Mouse (Mus musculus) left cerebral cortex, adult 2 months (tissue): ENCODE measurements around the gene Prdx6b. TPM values are rescaled to one million over a fixed set of nuclear protein-coding genes. Genes with fewer than 3 reads are reported as not detected.

Experiments used
- DNase-seq, 2 experiments: peaks; one replicate each; pipeline ENCODE4 v3.0.0; 2021 to 2022; ENCODE audit warnings: low spot score in 2 of 2, mixed read lengths in 1 of 2; ENCODE audit errors: extremely low spot score in 1 of 2
- H3K27ac ChIP-seq: fragments of 200-600 bp; 2 replicates; pipeline ENCODE4 v1.8.1; 2022
- H3K4me3 ChIP-seq: fragments of 200-600 bp; 2 replicates; pipeline ENCODE4 v1.8.1; 2022
- CTCF ChIP-seq: fragments of 200-600 bp; IDR thresholded peaks from 2 replicates; pipeline ENCODE4 v1.8.1; 2022; ENCODE audit warnings: antibody characterized with exemption, mild to moderate bottlenecking, moderate library complexity
- intact Hi-C: fragments of 180-260 bp; cut with DNase I; formaldehyde crosslinking; loops from one replicate; pipeline ENCODE4 v1.15.1; 2025
- long read RNA-seq, 2 experiments: library from polyadenylated mRNA; stranded (forward); transcript quantifications; one replicate each; pipeline ENCODE4 v2.0.0; 2021; ENCODE audit warnings: borderline mapping rate in 2 of 2
- total RNA-seq, 2 experiments: library from RNA; stranded (reverse); gene quantifications; 2 replicates each; pipeline ENCODE4 v1.2.3; 2021

The Prdx6b gene
- total RNA-seq: not detected
- long read RNA-seq, experiment 1: 0 reads
- long read RNA-seq, experiment 2: 0 reads

DNA sequence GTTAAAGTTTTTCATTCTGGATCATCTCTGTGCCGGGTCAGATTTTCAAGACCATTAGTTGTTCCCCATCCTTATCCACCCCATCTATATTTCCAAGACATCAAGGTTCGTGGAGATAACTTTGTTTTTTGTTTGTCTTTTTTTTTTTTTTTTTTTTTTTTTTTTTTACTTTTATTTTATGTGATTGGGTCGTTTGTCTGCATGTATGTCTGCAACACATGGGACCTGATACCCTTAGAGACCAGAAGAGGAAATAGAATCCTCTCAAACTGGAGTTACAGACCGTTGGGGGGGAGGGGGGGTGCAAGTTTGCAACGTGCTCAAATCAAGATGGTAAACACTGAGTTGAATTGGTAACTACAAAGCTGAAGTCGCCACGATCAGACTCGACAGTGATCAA, at the start of gene Prdx6b:
Gene Prdx6b (plus strand): TSS at position 301 of the 400 bp plus-strand sequence.
- Histone ChIP-seq H3K27ac (no peak within 1 kb of the TSS), H3K4me3 (no peak within 1 kb of the TSS)
- TF ChIP-seq CTCF: no peak
- intact Hi-C loops: no loop called here
- no peak for DNase-seq

DNA sequence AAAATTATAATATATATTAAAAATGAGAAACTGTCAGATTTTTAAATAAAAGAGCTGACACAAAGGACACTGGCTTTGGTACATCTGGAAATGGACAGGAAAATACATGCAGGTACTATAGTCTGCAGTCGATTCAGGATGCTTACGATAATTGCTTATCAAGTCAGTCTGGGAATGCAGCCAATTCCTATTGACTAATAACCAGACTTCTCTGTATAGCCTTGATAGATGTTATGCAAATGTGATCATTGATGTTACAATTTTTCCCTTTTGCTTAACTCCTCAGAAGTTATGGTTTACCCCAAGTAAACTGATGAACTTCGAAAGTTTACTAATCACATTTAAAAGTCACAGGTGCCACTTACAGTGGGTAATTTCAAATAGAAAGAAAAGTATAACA, 44.8 kb upstream of the Prdx6b start:
- no peak for TF ChIP-seq CTCF
- DNase-seq: no peak
- intact Hi-C loops: no loop called here
- H3K27ac ChIP-seq: no peak overlapping the region
- H3K4me3 ChIP-seq: no peak overlapping the region

DNA sequence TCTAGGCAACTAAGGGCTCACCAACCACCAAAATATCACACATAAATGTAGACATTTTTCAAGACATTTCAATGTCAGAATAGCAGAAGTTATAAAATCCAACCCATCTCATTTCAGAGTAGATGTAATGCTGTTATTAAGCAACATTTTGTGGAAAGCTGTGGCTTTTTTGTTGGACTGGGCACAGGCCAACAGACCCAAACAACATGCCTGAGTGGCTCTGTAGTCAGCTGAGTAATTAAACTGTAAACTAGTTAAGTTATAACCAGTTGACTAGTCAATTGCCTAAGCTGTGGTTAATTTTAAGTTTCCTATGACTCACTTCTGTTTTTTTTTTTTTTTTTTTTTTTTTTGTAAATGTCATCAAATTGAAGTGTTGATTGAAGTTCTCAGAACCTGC, 44.4 kb upstream of the Prdx6b start:
- TF ChIP-seq CTCF: no peak
- intact Hi-C loops: no loop called here
- H3K27ac ChIP-seq: no peak overlapping the region
- no peak for DNase-seq
- no peak overlapping the region for H3K4me3 ChIP-seq

DNA sequence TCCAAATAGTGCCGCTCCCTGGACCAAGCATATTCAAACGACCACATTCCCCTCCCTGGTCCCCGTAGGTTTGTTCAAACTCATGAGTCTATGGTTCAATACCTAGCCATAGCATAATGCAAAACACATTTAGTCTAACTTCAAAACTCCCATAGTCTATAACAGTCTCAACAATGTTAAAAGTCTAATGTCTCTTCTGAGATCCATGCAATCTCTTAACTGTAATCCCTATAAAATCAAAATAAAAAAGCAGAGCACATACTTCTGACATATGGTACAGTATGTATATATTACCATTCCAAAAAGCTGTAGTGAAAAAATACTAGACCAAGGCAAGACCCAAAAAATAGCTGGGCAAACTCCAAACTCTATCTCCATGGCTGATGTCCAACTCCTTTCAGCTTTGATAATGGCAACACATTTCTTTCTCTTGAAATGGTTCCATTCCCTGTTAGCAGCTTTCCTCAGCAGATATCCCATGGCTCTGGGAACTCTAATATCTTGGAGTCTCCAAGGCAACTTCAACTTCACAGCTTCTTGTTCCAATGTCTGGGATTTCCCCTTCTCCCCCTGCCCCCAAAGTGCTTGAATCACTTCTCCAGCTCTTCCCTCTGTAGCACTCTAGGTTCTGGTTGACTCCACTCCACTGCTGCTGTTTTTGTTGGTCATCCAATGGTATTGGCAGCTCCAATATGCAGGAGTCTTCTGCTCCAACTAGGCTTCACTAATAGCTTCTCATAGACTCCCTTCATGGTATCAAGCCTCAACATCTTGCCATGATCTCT, 32.2 kb upstream of the Prdx6b start:
- no peak overlapping the region for H3K27ac ChIP-seq
- no peak for TF ChIP-seq CTCF
- DNase-seq: no peak
- intact Hi-C loops: no loop called here
- H3K4me3 ChIP-seq: no peak overlapping the region

DNA sequence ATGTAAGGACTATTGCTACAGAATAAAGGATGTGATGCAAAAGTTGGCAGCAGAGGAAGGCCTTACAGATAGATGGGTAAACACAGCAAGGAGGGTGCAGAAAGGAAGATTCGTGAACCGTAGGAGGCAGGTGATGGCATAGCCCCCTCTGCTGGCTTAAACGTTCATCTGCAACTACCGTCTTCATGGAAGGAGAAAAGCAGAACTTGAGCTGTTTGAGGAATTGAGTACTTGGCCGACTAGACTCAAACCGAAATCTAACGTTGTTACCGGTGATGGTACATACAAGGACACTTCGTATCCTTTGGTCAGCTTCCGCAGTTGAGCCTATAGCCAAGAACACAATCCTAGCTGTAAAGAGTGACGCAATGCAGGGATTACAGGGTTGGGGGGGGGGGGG, 25.4 kb upstream of the Prdx6b start:
- peak overlapping the region; percentile 3; the same call in 1 of the 2 replicates for H3K27ac ChIP-seq
- TF ChIP-seq CTCF: peak; percentile 90
- no peak overlapping the region for H3K4me3 ChIP-seq
- intact Hi-C loops: loop anchor here (1.0 to 2.0 kb wide), 2 partner anchors 138 to 402 kb away; partner anchors contain the start of gene Pde1a
- DNase-seq: peak; percentile 71 to 72

DNA sequence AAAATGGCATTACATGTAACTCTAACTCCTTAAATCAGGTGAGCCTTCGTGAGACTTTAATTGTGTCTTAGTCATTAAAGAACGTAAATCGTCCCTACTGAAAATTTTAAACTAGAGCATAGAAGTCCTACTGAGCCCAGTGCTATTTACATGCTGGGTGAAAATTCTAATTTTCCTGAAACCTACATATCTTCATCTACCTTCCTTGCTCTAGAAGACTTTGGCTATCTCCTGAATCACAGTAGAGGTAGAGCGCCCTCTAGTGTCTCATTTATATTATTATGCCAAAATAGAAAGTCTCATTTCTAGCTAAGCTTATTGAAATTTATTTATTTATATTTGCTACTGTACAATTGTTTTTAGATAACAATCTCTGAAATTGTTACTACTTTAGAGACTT, 24.2 kb upstream of the Prdx6b start:
- H3K4me3 ChIP-seq: no peak overlapping the region
- intact Hi-C loops: no loop called here
- no peak overlapping the region for H3K27ac ChIP-seq
- DNase-seq: no peak
- peak; percentile 82 for TF ChIP-seq CTCF

DNA sequence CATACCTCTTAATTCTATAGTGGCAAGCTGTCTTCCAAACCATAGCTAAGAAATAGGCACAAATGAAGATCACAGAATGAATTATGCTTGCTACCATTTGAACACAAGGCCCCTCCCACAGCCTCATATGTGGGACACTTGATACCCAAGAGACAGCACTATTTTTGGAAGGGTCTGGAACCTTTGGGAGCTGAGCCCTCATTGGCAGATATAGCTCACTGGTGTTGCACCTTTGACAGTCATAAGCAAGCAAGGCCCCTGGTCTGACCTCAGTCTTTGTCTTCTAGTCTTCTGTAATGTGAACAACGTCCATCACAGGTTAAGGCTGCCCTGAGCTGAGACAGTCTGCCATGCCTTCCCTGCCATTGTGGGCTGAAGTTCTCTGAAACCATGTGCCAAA, 20.8 kb upstream of the Prdx6b start:
- DNase-seq: no peak
- intact Hi-C loops: no loop called here
- Histone ChIP-seq H3K27ac (no peak overlapping the region), H3K4me3 (no peak overlapping the region)
- no peak for TF ChIP-seq CTCF

DNA sequence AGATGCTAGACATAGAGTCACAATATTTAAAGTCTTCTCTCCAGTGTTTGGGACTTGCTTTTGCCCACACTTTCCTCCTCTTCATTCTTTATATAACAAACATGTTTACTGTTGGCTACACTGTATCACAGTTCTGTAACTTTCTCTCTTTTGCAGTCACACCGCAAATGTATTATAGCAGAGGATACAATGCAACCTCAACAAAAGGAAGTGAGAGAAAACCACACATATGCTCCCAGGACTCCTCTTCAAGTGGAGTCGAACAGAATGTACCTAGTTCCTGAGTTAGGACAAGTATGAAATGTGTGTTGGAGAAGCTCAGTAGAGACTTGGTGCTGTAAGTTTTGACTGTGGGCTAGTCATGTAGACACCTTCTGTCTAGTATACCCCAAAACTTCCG, 19.2 kb upstream of the Prdx6b start:
- intact Hi-C loops: no loop called here
- Histone ChIP-seq H3K4me3 (no peak overlapping the region), H3K27ac (no peak overlapping the region)
- DNase-seq: no peak
- no peak for TF ChIP-seq CTCF

DNA sequence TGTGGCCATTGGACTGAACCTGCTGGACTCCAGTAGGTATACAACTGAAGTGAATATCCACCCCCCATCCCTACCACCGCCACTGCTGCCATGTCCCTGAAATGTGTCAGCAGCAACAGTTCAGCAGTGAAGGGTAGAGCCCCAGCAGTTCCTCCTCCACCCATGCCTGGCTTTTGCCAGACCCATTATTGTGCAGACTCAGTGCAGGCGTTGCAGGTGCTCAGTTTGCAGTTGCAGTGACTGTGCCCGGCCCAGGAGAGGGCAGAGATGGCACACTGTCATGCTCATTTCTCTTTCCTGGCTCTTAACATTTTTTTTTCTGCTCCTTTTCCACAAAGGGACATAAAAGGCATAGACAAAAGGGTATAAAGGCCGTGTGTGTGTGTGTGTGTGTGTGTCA, 18.5 kb upstream of the Prdx6b start:
- no peak for TF ChIP-seq CTCF
- intact Hi-C loops: no loop called here
- no peak for DNase-seq
- Histone ChIP-seq H3K27ac (no peak overlapping the region), H3K4me3 (no peak overlapping the region)

DNA sequence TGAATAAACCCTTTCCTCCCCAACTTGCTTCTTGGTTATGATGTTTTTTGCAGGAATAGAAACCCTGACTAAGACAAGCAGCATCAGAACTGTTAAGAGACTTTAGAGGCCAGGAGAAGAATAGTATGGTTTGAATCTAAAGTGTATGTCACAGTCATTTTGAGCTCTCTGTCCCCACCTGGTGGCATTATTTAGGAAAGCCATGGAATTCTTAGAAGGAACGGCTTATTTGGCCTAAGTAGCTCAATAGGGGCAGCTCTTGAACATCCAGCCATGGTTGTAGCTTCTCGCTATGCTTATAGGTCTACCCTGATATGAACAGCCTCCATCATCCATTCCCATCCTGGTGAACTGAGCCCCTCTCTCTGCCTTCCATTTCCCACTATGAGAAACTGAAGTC, 17.1 kb upstream of the Prdx6b start:
- intact Hi-C loops: loop anchor here (5.0 kb wide), 1 partner anchor 763 kb away; no protein-coding TSS in a partner anchor
- Histone ChIP-seq H3K27ac (no peak overlapping the region), H3K4me3 (no peak overlapping the region)
- DNase-seq: peak; percentile 40 to 51
- TF ChIP-seq CTCF: peak; percentile 67

DNA sequence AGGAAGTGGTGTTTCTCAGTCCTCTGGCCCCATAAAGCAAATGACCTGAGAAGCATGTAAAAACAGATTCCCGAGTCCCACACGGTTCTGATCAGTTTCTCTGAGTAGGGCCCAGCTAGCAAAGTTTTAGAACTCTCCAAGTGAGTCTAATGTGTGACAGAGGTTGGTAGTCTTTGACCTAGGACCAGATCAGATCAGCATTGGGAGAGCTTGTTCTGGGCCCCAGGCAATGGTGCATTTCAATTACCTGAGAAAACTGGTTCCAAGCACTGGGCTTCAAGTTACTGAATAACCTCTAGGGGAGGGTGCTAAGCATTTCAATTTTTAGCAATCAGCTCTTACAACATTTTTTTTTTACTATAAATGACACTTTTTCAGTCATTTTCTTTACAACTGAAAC, 10.1 kb upstream of the Prdx6b start:
- Histone ChIP-seq H3K4me3 (no peak overlapping the region), H3K27ac (no peak overlapping the region)
- DNase-seq: no peak
- no peak for TF ChIP-seq CTCF
- intact Hi-C loops: no loop called here

DNA sequence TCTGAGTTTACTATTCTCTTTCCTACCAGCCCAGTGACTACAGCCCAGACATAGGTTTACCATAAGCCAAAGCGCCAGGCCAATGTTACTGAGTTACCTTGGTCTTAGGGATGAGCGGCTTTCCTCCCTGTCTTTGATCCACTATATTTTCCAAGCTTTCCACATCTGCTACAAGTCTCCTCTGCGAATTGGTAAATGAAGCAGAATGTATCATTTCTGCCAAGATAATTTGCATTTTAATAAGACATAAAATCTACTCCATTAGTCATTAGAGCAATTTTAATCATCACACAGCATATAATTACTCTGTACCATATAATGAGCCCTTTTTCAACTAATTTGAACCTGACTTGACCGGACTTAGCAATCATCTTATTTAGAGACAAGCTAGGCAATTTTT, 5.9 kb upstream of the Prdx6b start:
- Histone ChIP-seq H3K27ac (no peak overlapping the region), H3K4me3 (no peak overlapping the region)
- no peak for DNase-seq
- TF ChIP-seq CTCF: no peak
- intact Hi-C loops: no loop called here

DNA sequence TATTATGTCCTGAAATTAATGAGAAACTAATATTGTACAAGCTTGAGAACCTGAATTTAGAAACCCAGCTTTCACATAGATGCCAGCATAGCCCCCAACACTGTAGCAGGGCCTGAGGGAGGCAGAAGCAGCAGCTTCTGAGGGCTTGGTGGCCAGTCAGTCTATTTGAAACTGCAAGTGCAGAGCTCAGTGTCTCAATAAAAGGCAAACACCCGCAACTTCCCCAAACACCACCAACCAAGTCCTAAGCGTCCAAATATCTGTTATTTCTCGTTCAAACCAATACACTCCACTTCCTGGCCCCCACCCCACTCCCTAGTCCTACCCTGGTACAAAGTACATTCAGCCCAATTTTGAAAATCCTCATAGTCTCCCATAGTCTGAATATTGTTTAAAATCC, 6.1 kb downstream of the Prdx6b start:
- TF ChIP-seq CTCF: no peak
- no peak for DNase-seq
- intact Hi-C loops: no loop called here
- no peak overlapping the region for H3K4me3 ChIP-seq
- H3K27ac ChIP-seq: no peak overlapping the region
